Mouse (Mus musculus): Measurements from ENCODE around the gene Akr7a5.

Akr7a5 gene

GRCm38 (mm10) chr4:139310171-139310898 lies at the start of gene Akr7a5, which contains the start of gene Pqlc2:
Gene Akr7a5, plus strand, starts transcription at chr4:139310744.
Gene Pqlc2, minus strand, starts transcription at chr4:139310708.
- DNase-seq (ENCODE audit: extremely low spot score, low spot score) = peak; percentile 99

GRCm38 (mm10) chr4:139262981-139263380 lies 47.6 kb upstream of the Akr7a5 start:
- no peak for DNase-seq (ENCODE audit: extremely low spot score, low spot score)

DNA sequence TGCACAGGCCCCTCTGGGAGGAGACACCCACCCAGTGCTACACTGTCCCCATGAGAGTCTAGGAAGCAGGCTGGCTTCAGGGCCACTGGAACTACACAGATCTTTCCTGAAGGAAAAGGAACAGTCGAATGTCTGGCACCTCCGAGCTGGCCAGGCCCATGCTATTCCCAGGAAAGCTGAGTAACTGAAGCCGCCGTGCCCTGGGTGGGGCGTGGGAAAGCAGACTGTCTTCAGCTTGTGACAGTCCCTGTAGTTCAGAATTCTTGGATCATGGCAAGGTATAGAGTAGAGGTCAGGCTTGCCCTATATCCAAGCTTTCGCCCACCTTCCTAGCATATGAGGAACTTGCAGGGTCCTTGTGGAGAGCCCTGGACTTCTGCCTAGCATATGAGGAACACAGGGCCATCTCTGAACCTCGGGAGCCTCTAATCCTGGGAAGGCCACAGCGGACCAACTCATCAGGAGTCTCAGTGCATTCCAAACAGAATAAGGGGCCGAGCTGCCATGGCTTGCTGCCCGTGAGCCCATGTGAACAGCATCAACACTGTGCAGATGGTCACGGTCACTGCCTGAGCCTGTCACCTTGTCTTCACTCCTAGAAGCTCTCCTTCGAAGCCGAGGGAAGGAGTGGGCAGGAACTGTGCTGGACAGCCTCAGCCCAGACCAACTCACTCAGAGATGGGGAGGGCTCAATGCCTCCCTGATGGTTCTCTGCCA lies 44.6 kb upstream of the Akr7a5 start:
- no peak for DNase-seq (ENCODE audit: extremely low spot score, low spot score)

DNA sequence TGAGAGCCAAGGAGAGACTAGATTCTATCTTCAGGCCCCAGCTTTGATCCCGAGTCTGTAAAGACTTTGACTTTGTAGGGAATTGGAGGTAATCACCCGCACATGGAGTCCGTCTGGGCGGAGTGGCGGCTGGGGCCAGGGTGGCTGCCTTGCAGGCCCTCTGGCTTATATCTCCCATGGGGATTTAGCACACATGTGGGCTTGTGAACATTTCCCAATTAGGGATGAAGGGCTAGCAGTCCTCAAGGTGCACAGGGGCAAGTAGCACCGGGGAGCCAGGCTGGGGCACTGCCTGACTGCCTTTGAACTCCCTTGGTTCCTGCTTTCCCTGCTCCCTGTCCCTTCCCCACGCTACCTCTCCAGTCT lies 44.1 kb upstream of the Akr7a5 start:
- no peak for DNase-seq (ENCODE audit: extremely low spot score, low spot score)

GRCm38 (mm10) chr4:139267335-139267734 lies 43.2 kb upstream of the Akr7a5 start:
- no peak for DNase-seq (ENCODE audit: extremely low spot score, low spot score)

DNA sequence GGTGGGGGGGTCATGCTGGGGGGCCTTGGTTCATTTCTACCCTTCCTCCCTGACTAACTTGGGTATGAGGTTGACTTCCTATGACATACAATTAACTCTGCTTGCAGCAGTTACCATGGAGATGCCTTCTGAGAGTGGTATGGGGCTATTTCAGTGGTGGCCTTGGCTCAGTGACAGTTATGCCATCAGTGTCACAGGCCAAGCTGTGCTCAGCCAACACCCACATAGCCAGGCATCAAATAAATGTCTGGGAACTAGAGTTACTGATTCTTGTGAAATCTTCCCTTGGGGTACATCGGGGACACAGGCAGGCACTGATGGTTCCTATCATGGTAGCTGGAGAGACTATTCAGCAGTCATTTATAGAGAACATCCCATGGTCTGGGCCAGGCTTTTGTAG lies 42.3 kb upstream of the Akr7a5 start:
- no peak for DNase-seq (ENCODE audit: extremely low spot score, low spot score)

- no peak for DNase-seq (ENCODE audit: extremely low spot score, low spot score)
These were observed 40.4 kb upstream of the Akr7a5 start for GRCm38 (mm10) chr4:139270168-139270567.

DNA sequence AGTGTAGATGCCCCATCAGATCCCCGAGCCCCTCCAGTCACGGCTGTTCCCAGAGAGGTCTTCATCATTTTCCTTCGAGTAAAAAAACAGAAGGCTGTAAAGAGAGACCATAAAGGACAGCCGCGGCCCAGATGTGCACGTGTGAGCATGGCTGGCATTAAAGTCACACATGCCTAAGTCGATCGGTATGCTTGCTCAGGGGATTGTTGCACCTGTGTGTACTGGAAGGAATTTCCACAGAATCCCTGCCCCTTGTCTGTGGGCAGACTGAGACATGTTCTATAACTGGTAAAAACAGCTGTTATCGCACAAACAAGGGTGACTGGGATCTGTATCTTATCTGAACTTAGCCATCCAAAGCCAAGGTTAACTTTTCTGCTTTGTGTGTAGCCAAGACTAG lies 39.0 kb upstream of the Akr7a5 start:
- DNase-seq (ENCODE audit: extremely low spot score, low spot score) = no peak

DNA sequence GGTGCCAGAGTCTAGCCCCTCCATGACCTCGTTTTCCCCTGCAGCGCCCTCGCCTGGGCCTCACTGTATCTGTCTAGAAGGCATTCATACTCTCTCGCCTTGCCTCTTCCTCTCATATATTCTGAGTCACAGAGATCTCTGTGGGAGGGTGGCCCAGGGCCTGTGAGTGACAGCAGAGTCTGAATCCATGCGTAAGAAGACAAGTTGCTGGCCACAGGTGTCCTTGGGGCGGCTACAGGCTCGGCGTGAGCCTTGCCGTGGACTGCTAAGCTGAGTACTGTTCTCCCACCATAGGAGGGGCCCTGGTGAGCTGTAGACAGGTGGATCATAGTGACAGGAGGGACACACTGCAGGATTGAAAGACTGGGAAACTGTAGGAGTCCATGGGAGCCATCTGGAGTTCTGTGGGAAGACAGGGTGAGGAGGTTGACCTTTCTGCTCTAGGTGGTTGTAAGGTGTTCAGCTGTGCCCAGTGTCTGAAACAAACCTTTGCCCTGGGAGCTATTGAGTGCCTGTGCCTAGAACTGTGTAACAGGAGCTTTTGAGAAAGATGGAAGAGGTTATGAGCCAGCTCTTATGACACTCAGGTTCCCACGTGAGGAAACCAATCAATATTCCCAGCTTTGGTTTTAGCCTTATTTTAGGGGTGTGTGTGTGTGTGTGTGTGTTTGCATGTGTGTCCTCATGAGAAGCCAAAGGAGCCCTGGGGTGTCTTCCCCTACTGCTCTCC lies 37.4 kb upstream of the Akr7a5 start:
- DNase-seq (ENCODE audit: extremely low spot score, low spot score) = no peak

GRCm38 (mm10) chr4:139274573-139274972 lies 36.0 kb upstream of the Akr7a5 start:
- no peak for DNase-seq (ENCODE audit: extremely low spot score, low spot score)

DNA sequence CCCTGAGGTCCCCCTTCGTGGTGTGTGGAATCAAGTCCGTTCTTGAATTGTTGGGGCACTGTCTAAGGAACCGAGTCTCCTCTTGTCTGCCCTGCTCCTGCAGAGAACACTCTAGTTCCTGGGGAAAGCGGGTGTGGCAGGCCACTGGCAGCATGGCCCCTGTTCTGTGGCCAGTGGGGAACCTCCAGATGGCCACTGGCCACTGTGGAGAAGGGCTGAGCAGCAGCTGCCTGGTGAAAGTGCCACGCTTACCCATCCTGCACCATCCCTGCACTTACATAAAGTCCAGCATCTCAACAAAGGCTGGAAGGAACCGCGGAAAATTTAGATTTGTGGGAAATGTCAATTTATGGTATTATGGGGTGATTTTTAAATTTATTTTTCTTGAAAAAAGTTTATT lies 34.1 kb upstream of the Akr7a5 start:
- no peak for DNase-seq (ENCODE audit: extremely low spot score, low spot score)

DNA sequence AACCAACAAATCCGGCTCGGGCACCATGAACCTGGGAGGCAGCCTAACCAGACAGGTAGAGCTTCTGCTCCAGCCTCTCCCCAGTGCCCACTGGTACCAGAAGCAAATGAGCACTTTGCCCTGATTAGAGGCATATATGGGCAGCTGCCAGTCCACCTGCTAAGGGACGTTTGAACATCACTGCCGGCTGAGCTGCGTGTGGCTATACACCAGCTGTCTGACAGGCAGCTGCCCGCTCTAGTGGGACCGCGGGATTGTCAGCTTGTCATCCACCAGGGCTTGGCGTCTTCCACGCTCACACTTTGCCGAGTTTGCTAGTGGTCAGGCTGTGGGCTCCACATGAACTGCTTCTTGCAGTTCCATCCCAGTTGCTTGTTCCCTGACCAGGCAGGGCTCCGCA lies 30.0 kb upstream of the Akr7a5 start:
- DNase-seq (ENCODE audit: extremely low spot score, low spot score) = no peak

- DNase-seq (ENCODE audit: extremely low spot score, low spot score) = no peak
These were observed 28.7 kb upstream of the Akr7a5 start for GRCm38 (mm10) chr4:139281791-139282345.

DNA sequence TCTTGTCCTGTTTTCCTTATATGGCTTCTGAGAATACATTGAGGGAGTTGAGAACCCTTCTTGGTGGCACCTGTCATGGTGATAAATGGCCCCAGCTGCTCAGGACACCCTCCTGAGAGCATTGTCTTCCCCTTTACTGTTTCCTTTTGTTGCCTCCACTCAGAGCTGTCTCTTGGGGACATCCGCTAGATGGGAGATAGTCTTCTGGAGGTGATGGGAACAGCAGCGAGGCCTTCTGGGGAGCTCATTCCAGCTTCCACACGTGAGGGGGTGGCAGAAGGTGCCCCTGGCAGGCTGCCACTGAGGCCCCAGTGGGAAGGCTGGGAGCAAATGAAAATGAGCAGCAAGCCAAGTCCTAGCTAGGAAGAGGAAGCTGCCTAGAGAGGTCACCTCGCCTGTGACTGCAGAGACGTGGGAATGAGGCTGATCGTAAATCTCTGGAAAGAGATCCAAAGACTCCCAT lies 27.6 kb upstream of the Akr7a5 start:
- DNase-seq (ENCODE audit: extremely low spot score, low spot score) = peak; percentile 23

- no peak for DNase-seq (ENCODE audit: extremely low spot score, low spot score)
These were observed 25.7 kb upstream of the Akr7a5 start for GRCm38 (mm10) chr4:139284877-139285276.

DNA sequence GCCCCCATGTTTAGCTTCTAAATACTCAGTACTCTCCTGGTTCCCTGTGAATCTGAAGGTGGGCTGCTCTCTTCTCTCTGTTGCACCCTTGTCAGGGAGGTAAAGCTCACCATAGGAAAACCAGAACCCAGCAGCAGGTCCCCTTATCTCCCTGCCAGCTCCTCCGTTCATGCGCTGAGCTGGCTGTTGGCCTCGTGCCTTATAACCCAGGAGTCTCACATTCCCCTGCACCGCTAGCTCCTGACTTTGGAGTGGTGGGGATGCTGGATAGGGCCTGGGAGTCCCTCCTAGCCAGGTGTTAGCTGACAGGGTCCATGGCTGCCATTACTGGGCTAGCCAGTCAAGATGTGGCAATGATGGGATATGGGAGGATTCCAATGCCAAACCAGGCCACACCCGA lies 24.3 kb upstream of the Akr7a5 start:
- DNase-seq (ENCODE audit: extremely low spot score, low spot score) = no peak

GRCm38 (mm10) chr4:139287122-139287863 lies 23.3 kb upstream of the Akr7a5 start:
- peak; percentile 86 for DNase-seq (ENCODE audit: extremely low spot score, low spot score)

- DNase-seq (ENCODE audit: extremely low spot score, low spot score) = peak; percentile 50
These were observed 21.5 kb upstream of the Akr7a5 start for GRCm38 (mm10) chr4:139289017-139289416.

GRCm38 (mm10) chr4:139291099-139291498 lies 19.4 kb upstream of the Akr7a5 start:
- DNase-seq (ENCODE audit: extremely low spot score, low spot score) = no peak

- DNase-seq (ENCODE audit: extremely low spot score, low spot score) = no peak
These were observed 18.5 kb upstream of the Akr7a5 start for GRCm38 (mm10) chr4:139292038-139292437.

DNA sequence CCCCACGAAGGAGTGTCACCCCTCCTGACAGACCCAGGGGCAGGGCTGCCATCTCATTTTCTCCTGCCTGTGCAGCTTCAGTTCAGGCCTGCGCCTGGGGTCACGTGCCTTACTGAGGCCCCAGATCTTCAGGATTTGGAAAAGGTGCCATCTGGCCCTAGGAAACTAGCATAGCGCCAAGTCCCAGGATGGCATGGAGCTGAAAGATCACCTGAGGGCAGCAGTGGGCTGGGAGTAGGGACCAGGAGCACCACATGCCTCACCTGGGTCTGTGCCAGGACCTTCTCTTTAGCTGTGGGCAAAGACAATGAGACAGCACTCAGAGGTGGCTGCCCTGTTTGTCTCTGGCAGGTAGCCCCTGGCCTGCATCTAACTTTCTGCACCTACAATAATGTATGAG lies 13.0 kb upstream of the Akr7a5 start:
- DNase-seq (ENCODE audit: extremely low spot score, low spot score) = no peak
